Mouse (Mus musculus): Measurements from ENCODE around the gene Etfrf1.

- TF ChIP-seq CTCF (IDR thresholded peaks at IDR 0.05; ENCODE audit: low read depth) (no peak), EP300 (optimal IDR thresholded peaks at IDR 0.05) (no peak)
Measured at GRCm38 (mm10) chr6:145204440-145204839, 6.5 kb upstream of the Etfrf1 start.

Measured in stomach, postnatal 0 days (tissue).